Mouse (Mus musculus) ovary, adult 2 months (tissue): Measurements from ENCODE around the gene Olfr11. TPM values are rescaled to one million over a fixed set of nuclear protein-coding genes. Genes with fewer than 3 reads are reported as not detected.

Experiments used
- polyA plus RNA-seq: library from polyadenylated mRNA; depleted of rRNA; stranded (reverse); fragments of >200 nt; gene quantifications from 2 replicates; pipeline ENCODE4 v1.2.3, GENCODE M21; 2012; rRNA removed

Olfr11 gene
- polyA plus RNA-seq = not detected in 2 replicates

GRCm38 (mm10) chr13:21642418-21642817 is at the start of gene Olfr11:
Gene Olfr11 (minus strand): TSS chr13:21642518.

GRCm38 (mm10) chr13:21677305-21677704 is 35.0 kb upstream of the Olfr11 start, which contains the start of gene Olfr1360:
Gene Olfr1360 (minus strand): TSS chr13:21677405.

GRCm38 (mm10) chr13:21663286-21663685 is 21.0 kb upstream of the Olfr11 start, which contains the start of gene Olfr1361:
Gene Olfr1361 (minus strand): TSS chr13:21663386.

GRCm38 (mm10) chr13:21613922-21614321 is 28.4 kb downstream of the Olfr11 start, which contains the start of gene Olfr1362:
Gene Olfr1362 (minus strand): TSS chr13:21614022.

Other genes with a start within 250 kb of the Olfr11 start
- 35.7 and 38.6 TPM in 2 replicates for gene Zkscan3, start 239.8 kb downstream of the Olfr11 start, polyA plus RNA-seq
- gene Pgbd1, start 201.5 kb downstream of the Olfr11 start, polyA plus RNA-seq = 0.51 and 0.62 TPM in 2 replicates
- 7.9 and 10.2 TPM in 2 replicates for gene Zscan26, start 188.8 kb downstream of the Olfr11 start, polyA plus RNA-seq
- 0.34 and 0.45 TPM in 2 replicates for gene Nkapl, start 174.0 kb downstream of the Olfr11 start, polyA plus RNA-seq
- 1.6 and 2.2 TPM in 2 replicates for gene Zkscan4, start 163.6 kb downstream of the Olfr11 start, polyA plus RNA-seq
- not detected in 2 replicates for gene Gm10065, start 163.1 kb downstream of the Olfr11 start, polyA plus RNA-seq
- 0.14 TPM in 1 of 2 replicates, not detected in the other for gene AK157302, start 147.3 kb downstream of the Olfr11 start, polyA plus RNA-seq
- gene Gm11273, start 141.1 kb downstream of the Olfr11 start, polyA plus RNA-seq = 9.0 and 18.5 TPM in 2 replicates
- 3.6 and 3.9 TPM in 2 replicates for gene Zkscan8, start 111.4 kb downstream of the Olfr11 start, polyA plus RNA-seq
- gene Olfr1366, start 99.7 kb downstream of the Olfr11 start, polyA plus RNA-seq = not detected in 2 replicates
- gene Olfr1535, start 82.6 kb downstream of the Olfr11 start, polyA plus RNA-seq = not detected in 2 replicates
- gene Olfr1364, start 60.8 kb downstream of the Olfr11 start, polyA plus RNA-seq = not detected in 2 replicates
- not detected in 2 replicates for gene Olfr1362, start 28.5 kb downstream of the Olfr11 start, polyA plus RNA-seq
- gene Olfr1361, start 20.9 kb upstream of the Olfr11 start, polyA plus RNA-seq = not detected in 2 replicates
- not detected in 2 replicates for gene Olfr1360, start 34.9 kb upstream of the Olfr11 start, polyA plus RNA-seq
- gene Olfr1359, start 55.6 kb upstream of the Olfr11 start, polyA plus RNA-seq = not detected in 2 replicates
- 7.5 and 13.6 TPM in 2 replicates for gene Hist1h2bl, start 73.6 kb upstream of the Olfr11 start, polyA plus RNA-seq
- gene Hist1h2ai, start 73.9 kb upstream of the Olfr11 start, polyA plus RNA-seq = 82.9 and 155 TPM in 2 replicates
- gene Hist1h3h, start 75.1 kb upstream of the Olfr11 start, polyA plus RNA-seq = 77.1 and 77.2 TPM in 2 replicates
- gene Hist1h2bm, start 79.5 kb upstream of the Olfr11 start, polyA plus RNA-seq = 8.9 and 11.6 TPM in 2 replicates
- 7.1 and 10.2 TPM in 2 replicates for gene Hist1h4j, start 92.5 kb upstream of the Olfr11 start, polyA plus RNA-seq
- 40.6 and 44.5 TPM in 2 replicates for gene Hist1h4k, start 108.0 kb upstream of the Olfr11 start, polyA plus RNA-seq
- gene Hist1h2ak, start 111.3 kb upstream of the Olfr11 start, polyA plus RNA-seq = 46.6 and 59.1 TPM in 2 replicates
- gene Hist1h2bn, start 111.6 kb upstream of the Olfr11 start, polyA plus RNA-seq = 20.8 and 32.3 TPM in 2 replicates
- 2.2 and 3.3 TPM in 2 replicates for gene Hist1h1b, start 138.1 kb upstream of the Olfr11 start, polyA plus RNA-seq
- 60.0 and 85.2 TPM in 2 replicates for gene Hist1h3i, start 140.9 kb upstream of the Olfr11 start, polyA plus RNA-seq
- 25.0 and 44.3 TPM in 2 replicates for gene Hist1h2an, start 144.7 kb upstream of the Olfr11 start, polyA plus RNA-seq
- 7.3 and 7.7 TPM in 2 replicates for gene Hist1h2bp, start 144.9 kb upstream of the Olfr11 start, polyA plus RNA-seq
- gene Hist1h2bq, start 167.7 kb upstream of the Olfr11 start, polyA plus RNA-seq = 28.9 and 46.9 TPM in 2 replicates
- not detected in 2 replicates for gene Hist1h2ao, start 167.9 kb upstream of the Olfr11 start, polyA plus RNA-seq
- gene Hist1h4m, start 169.2 kb upstream of the Olfr11 start, polyA plus RNA-seq = not detected in 2 replicates
- gene Hist1h4n, start 189.7 kb upstream of the Olfr11 start, polyA plus RNA-seq = 30.0 and 31.2 TPM in 2 replicates
- 1,050 and 1,797 TPM in 2 replicates for gene Hist1h2ap, start 191.0 kb upstream of the Olfr11 start, polyA plus RNA-seq
- 23.0 and 38.8 TPM in 2 replicates for gene Hist1h2br, start 191.2 kb upstream of the Olfr11 start, polyA plus RNA-seq